Mouse (Mus musculus): ENCODE measurements around the gene Cux1.

DNA sequence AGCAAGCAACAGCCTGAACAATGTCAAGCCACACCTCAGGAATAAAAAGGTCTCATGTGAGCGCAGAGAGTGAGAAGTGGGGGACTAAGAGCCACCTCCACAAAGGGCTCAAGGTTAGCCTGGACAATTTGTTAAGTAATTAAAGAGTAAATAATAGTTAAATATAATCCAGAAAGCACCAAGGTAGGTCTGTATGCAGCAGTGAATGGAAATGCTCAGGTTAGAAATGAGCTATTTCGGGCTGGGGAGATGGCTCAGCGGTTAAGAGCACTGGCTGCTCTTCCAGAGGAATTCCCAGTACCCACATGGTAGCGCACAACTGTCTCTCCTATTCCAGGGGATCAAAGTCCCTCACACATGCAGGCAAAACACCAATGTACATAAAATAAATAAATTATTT lies 59.7 kb downstream of the Cux1 start:
- TF ChIP-seq CTCF (IDR thresholded peaks at IDR 0.05; ENCODE audit: low read depth, low read length) (no peak), POLR2A (IDR thresholded peaks at IDR 0.05; ENCODE audit: borderline replicate concordance, low read depth, low read length) (no peak)
